Mouse (Mus musculus) CD4-positive, CD25-positive, alpha-beta regulatory T cell, adult 4 months (primary cell): Measurements from ENCODE around the gene Ddx31. TPM values are rescaled to one million over a fixed set of nuclear protein-coding genes. Genes with fewer than 3 reads are reported as not detected.

Experiments used
- ATAC-seq: one replicate; pipeline ENCODE4 v1.8.0; 2017
- polyA plus RNA-seq, 2 experiments: library from polyadenylated mRNA; unstranded; fragments of 100-300 nt; shearing (Covaris generic); gene quantifications; one replicate each; pipeline ENCODE4 v1.2.1; 2017

Gene Ddx31
- polyA plus RNA-seq, 2 experiments from 2014 or later = 15.3 to 15.9 TPM

DNA sequence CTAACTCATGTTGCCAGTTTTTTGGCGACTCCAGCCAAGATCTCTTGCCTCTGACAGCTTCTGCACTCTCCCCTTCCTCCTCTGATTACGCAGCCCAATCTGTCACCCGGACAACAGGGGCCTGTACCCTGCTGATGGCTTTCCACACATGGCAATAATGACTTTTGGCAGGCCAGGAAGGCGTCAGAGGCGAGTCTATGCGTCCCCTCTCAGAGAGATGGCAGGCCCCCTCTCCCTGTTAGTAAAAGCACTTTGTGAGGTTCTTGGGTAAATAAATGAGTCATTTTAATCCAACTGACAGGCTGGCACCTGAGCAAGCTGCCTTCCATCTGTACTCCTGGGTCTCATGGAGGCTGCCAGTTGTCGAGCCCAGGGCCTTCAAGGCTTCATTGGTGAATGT is 27.3 kb downstream of the Ddx31 start:
- no peak for ATAC-seq

DNA sequence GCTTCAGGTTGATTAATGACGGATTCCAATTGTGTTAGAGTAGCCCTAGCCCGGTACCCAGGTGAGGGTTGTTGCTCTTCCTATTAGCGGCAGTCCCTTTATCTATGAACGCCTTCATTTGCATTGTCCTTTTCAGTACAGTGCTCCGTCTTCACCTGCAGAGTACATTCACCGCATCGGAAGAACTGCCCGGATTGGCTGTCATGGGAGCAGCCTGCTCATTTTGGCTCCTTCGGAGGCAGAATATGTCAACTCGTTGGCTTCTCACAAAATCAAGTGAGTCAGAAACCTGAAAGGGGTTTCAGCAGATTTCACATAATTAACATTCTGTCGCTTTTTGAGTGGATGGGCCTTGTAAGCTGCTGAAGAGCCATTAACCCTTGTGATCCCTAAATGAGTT is 35.3 kb downstream of the Ddx31 start:
- ATAC-seq = no peak

DNA sequence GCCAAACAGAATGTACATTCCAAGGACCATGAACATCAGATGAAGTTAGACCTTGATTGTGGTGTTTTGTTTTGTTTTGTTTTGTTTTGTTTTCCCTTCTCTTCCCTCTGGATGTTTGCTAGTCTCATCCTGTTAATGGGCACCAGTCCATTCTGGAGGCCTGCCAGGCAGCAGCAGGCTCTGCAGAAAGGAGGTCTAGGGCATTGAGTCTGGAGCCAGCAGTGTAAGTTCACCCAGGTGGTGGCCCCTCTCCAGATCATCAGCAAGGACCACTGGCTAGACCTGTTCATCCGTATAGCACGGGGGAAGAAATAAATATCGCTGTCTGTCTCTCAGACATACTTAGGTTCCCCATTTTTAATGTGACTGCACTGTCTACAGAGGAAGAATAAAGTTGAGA is 41.1 kb downstream of the Ddx31 start:
- no peak for ATAC-seq

DNA sequence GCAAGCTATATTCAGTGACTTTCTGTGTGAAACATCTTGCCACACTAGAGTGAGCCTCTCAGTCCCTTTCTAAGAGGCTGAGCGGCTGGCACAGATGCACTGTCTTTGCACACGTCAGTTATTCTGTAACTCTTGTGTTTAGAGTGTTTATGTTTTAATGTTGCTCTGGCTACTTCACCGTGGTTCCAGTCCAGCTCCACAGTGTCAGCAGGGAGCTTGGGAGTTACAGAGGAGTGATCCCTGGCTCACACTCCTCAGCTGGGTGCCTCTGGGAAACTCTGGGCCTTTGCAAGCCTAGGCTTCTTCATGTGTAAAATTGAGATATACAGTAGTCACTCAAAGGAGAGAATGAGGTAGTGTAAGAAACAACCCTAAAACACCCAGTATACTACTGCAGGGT is 41.8 kb downstream of the Ddx31 start:
- no peak for ATAC-seq

DNA sequence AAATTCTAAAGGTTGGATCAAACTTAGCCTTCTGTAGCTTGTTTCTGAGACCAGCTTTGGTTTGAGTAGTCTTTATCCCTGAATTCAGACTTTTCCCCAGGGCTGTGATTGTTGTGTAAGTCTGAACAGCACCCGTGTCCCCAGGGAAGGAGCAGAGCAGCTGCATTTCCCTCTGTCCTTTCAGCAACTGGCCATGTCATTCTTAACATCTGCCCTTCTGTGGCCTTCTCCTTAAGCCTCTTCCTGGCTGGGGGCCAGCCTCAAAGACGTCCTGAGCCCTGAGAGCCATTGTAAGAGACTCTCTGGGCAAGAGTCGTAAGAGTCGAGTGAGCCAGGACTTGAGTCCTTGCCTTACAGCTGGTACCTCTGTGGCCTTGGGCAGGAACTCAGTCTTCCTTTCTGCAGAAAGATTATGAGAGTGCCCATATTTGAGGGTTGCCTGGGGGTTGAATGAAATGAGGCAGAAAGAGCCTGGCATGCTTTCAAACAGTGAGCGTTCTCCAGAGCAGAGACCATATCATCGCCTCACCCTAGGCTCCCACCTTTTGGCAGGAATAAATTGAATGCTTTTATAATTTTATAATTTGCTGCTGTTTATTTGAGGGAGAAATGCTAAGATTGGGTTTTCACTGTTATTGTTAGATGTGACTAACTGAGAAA is 42.8 kb downstream of the Ddx31 start:
- no peak for ATAC-seq

DNA sequence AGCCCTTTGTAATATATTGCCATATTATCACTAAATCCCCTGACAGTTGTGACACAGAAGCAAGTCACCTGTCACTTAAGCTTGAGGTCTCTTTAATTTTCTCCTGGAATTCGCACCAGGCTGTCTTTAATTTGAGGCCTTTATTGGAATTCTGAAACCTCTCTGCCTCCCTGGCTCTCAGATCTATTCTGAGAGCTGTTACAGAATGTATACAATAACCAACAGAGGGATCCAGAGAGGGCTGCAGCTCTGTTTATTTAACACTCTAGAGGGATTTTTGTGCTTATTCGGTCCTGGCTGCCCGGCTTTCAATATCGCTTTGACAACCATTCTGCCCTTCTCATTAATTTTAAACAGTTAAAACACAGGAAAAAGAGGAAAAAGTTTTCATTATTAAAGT is 44.7 kb downstream of the Ddx31 start:
- ATAC-seq = no peak

DNA sequence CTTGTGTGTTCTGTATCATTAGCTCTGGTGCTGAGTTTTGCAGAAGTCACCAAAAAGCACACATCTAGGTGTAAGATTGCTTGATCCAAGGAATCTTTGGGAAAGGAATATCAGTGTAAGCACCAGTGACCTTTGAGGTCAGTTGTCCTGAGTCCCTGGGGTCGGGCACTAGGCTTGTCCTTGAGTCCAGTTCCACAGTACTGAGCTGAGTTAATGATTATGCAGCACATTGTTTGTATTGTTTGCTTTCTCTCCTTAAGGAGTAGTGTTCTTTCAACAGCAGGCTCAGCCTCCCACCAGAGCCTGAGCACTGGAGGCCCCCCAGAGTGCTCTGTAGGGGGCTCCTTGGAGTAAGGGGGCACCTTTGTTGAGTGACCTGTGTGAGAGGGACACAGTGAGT is 52.6 kb downstream of the Ddx31 start:
- no peak for ATAC-seq

DNA sequence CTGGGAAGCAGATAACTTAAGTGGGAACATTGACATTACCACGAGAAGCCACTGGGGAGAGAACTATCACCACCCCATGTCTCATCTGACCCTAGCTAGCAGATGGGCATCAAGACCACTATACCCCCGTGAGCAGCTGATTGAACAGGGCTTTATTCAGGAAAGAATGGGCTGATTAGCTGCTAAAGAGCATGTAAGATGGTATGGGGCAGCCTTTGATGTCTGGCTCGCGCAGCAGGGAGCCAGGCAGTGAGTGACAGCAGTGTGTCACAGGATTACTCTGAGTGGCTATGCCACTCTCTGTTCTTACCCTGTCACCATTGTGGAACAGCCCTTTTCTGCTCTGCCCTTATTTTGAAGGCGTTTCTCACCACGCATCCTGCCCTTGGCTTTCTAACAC is 53.3 kb downstream of the Ddx31 start:
- no peak for ATAC-seq

DNA sequence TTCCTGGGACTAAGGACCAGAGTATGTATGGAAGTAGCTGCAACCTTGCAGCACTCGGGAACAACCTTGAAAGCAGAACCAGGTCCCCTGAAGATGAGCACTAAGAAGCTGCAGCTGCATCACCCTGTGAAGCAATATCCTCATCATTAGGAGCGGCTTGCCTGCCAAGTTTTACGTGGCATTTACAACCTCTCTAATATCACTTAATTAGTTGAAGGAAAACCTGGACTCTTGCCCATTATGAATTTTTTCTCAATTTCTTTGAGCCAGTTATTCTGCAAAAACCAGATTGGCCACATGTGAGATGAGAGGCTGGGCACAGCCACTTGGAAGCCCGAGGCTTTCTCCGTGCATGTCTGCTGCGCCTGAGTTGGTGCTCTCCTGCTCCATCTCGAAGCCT is 55.7 kb downstream of the Ddx31 start:
- no peak for ATAC-seq

DNA sequence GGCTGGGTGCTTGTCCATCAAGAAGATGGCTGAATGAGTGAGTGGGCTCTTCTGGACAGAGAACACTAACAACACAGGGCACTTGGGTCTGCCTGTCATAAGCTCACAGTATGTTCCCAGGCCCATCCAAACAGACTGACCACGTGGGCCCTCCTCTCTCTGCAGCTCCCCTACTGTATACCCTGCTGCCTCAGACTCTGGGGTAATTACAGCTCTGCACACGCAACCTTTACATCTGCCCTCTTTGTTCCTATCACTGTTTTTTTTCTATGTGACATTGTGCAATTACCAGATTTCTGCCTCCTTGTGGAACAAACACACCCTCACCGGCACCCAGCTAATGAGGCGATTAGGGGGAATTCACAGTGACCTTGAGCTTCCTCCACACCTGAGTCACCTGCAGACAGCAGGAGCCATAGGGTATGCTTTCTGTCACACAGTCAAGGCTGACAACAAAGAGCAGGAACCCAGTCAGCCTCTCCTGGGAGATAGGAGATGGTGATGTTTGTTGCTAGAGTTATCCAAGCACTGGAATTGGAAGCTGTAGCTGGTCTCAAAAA is 57.2 kb downstream of the Ddx31 start:
- no peak for ATAC-seq

DNA sequence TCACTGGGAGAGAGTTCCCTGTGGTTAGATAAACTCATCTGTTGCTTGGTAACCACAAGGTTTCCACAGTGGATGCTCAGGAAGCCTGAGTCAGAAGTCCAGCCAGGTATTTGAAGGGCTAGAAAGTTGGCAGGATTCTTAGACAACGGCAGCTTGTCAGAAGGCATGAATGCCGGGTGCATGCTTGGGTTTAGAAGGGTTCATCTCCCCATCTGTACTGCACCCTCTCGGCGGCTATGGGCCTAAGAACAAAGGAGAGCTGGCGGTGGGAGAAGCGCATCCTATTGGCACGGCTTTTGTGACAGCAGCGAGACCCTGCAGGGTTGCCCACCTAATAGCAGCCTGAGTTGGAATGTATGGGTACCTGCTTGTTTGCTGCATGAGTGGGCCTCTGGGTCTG is 62.1 kb downstream of the Ddx31 start:
- ATAC-seq = no peak

DNA sequence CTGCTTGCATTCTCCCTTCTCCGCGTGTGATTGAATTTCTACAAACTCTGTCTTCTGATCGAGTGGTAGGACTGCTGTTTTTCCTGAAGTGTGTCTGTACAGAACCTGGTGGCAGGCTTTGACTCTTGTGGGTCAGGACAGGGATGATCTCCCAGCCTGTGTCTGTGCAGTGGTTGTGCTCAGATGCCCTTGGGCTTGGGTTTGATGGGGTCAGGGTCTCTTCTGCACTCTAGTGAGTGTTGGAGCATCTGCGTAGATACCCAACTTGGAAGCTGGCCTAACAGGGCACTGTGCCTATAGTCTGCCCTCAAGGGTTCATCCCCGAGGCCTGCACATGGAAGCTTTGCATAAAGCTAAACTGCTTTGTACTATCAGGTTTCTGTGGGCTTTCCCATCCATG is 63.7 kb downstream of the Ddx31 start:
- ATAC-seq = no peak

DNA sequence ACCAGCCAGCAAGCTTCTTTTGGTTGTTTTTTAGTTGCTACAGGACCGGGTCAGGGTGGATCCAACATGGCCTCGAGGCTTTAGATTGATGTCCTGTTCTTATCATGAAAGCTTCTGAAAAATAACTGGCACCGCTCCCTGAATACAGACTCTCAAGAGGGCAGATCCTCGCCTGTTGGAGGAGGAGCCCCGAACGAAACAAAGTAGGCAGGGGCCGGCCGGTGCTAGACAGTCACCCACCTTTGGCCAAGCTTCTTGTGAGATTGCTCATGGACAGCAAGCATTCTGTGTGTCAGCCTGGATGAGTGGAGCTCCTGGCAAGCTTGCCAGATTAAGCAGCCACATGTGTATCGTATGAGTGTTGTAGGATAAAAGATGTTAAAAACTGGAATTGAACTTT is 64.6 kb downstream of the Ddx31 start:
- ATAC-seq = no peak

DNA sequence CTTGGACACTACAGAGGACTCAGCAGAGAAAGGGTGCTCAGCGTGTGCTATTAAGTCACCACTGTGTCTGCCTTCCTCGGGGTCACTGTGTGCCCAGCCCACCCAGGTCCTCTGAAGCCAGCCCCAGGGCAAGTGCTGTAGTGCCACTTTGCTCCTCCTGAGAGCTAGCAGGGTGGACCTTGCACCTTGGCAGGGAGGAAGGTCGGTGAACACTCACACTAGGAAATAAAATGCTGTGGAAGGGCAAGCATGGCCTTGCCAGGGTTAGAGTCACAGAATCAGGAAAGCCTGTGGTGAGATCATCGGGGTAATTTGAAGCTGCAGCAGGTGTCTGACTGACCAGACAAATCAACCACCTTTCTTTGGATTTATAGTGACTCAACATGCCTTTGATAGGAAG is 65.4 kb downstream of the Ddx31 start:
- ATAC-seq = no peak

DNA sequence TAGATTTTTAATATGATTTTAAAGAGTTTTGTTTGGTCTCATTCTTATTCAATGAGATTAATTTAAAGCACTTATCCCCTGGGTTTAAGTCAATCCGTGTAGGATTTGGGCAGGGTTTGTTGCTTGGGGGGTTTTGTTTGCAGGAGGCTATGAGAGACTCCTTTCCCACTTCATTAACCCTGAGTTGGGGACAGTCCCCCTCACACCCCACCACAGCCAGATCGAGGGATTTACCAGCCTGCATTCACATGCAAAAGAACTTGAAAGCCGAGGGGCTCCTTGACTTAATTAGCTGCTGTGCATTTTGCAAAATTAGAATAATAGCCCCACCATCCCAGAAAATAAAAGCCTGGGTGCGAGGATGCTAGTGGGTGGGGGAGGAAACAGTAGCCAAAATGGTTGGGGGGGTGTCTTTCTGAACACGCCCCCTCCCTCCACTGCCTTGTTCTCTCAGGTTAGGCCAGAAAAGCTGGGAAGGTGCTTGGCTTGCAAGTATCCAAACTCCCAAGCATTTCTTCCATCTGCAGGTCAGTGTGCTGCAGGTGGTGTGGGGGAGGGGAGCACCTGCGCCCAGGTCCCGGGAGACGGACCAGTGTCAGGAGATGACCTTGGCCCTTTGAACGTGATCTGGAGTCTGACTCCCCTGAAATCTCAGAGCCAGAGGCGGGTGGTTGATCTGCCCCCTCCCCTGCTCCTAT is 67.6 kb downstream of the Ddx31 start:
- ATAC-seq = no peak

DNA sequence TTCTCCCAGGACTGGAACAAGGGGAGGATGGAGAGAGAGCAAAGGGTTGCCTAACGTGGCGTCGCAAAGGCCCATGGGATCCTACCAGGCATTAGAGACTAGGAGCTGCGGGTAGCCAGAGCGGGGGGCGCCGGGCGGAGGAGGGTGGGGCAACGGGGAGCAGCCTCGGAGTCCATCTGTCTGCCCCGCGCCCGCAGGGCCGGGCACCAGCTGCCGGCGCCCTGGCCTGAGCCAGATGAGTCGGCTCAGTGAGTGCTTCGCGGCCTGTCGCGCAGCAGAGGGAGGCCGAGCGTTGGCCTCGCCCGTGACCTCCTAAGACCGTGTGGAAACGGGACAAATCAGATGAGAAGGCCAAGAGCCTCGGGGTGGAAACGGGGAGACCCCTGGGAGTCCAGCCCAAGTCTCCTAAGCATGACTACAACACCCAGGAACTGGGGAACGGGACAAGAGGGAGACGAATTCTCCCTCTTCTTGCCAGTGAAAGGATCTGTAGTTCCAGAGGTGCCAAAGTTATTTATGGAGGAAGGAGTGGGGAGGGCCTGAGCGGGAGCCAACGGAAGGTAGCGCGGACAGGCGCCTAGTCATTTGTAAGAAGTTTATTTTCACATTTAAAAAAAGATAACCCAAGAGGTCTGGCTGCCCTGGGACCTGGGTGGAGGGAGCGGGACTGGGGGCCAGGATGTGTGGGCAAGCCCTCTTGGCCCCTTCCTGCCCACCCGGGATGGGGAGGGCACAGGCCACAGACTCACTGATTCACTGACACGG is 68.4 kb downstream of the Ddx31 start:
- ATAC-seq = no peak

DNA sequence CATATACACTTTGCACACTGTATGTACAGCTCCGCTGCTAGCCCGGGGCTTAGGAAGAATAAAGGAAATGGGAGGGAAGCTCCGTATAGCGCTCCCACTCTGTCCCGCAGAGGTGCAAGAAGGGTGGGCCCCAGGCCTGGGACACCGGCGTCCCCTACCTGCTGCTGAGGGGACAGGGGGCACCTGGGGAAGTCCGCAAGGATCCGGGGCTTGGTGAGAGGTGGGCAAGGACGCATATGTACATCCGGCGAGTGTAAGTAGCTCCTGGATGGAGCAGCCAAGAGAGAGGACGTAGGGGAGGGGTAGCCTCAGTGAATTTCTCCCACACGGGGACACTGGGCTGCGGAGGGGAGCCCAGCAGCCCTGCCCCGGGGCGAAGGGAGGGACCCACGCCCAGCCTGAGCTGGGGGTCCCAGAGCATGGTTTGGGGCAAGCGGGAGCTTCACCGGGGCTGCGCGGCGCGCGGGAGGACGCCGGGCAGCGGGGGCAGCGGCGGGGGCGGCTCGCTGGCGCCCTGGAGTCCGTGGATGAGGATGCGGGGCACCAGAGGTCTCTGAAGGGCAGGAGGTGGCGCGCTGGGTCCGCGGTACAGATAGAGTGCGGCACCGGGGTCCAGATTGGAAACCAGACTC is 69.1 kb downstream of the Ddx31 start:
- no peak for ATAC-seq

DNA sequence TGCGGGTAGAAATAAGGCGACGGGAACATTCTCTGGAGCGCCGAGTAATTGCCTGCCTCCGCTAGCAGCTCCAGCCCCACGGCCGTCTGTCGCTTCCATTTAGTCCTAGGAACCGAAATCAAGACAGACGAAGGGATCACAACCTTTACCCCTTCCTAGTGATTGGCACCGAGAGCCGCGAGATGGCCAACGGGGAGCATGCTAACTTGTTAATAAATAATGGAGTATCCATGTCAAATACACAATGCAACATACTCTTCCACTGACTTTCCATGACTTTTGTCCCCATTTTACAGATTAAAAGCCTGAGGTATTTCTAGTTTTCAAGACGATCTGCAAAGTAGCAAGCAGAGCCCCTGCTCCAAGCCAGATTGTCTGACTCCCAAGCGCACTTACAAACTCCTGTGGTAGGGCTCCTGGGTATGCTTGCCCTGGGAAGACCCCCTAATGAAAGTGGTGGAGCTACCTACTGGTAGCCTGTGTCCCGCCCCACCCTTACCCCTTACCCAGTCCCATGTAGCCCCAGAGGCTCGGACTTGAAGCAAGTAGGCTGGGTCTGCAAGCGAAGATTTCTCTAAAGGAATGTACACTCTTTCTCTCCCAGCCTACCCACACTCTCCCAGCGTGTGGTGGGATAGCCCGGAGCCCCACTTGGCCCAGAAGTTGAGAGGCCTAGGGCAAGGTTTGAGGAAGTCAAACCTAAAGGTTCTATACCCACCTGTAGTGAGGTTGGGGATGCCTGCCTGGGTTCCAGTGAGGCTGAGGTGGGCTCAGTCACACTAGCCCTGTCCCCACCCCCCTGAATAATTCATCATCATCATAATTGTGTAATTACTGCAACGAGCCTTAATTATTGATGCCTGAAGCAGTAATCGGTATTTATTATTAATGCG is 69.9 kb downstream of the Ddx31 start:
- no peak for ATAC-seq

DNA sequence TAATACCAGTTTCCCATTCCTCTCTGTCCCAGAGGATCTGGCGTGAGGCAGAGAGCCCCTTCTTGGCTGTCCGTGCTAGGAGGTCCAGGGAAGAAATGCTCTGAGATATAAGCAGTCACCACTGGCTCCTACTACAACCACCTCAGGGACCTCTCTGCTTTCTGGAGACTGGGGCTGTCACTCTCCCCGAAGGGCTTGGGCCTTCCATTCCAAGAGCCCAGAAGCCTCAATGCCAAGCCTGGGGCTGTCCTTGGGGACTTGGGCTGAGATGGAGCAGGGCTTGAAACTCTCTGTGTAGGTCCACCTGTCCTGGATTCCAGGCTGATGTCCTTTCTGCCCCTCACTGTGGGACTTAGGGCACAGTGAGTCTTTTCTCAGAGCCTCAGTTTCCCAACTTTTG is 70.7 kb downstream of the Ddx31 start:
- ATAC-seq = no peak

DNA sequence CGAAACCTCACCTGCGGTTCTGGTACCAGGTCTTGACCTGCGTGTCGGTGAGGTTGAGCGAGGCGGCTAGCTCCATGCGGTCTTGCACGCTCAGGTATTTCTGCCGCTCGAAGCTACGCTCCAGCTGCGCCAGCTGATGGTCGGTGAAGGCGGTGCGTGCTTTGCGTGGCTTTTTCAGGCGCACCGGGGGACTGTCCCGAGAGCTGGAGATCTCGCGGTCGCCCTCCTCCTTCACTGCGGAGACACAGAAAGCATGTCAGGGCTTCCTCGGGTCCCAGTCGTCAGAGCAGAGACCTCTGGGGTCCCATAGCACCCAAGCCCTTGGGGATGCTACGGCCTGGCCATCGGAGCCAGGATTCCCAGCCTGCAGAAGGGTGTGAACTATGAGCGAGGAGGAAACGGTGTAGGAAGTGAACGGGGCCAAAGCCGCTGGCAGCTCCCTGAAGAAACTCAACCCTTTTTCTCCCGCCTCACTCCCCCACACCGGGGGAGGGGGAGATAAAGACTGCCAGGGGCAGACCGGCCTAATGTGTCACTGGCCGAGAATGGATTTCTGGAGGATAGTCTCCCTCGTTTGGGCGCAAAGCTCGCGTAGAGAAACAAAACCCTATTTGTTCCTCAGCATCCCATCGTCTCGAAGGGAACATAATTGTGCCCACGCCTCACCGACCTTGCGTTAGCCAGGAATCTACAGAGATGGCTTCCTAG is 71.3 kb downstream of the Ddx31 start:
- ATAC-seq = no peak

DNA sequence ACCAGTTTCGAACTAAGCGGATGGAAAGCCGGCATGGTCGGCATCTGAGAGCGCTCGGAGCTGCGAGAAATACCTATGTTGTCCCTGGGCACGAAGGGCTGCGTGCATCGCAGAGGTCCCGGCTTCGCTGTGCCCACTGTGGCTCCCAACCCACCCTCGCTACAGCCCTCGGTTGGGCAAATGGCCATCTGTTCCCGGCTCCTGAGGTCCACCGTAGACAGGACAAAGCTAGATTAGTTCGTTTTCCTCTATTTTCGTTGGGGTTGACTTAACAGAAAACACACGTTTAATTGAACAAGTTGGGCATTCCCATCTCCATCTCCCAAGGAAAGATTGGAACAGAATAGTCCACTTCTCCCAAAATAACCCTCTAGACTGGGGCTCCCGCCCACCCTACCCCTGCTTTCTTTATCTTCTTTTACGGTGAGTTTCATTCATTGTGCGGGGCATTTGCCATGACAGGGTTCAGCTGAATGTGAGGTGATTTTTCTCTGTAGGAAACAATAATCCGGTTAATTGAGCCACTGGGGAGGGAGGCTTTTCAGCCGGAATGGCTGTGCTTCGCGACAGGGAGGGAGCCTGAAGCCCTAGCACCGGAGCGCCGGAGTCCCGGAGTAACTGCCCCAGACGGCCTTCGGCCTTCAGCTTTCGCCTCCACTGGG is 72.0 kb downstream of the Ddx31 start:
- ATAC-seq = no peak
